Mouse (Mus musculus) erythroblast, adult 5-6 weeks (primary cell): Measurements from ENCODE around the gene Cphx3. TPM values are rescaled to one million over a fixed set of nuclear protein-coding genes. Genes with fewer than 3 reads are reported as not detected.
A peak's percentile ranks its signal among the peaks of the same experiment; 100 is the strongest.
"Not testable (repeated sequence)": the region's sequence is repeated elsewhere in the genome, so short reads cannot be mapped to it uniquely, and the experiment has no call there.

Experiments
- ATAC-seq: replicated peaks from 2 replicates; pipeline ENCODE4 v1.8.0; 2016; ENCODE audit warnings: moderate number of reproducible peaks, mild to moderate bottlenecking, moderate TSS enrichment, inconsistent platforms; ENCODE audit not compliant: poor library complexity, low FRiP score, severe bottlenecking
- total RNA-seq, 2 experiments: library from RNA; stranded (forward) in 1 of 2; stranded (reverse) in 1 of 2; fragments of 150-400 nt in 1 of 2; fragments of 200-764, 138-1000 nt in 1 of 2; gene quantifications; 2 replicates each; pipeline versions ENCODE4 v1.2.3 to v1.2.4; 2015 to 2017; ENCODE audit warnings: low replicate concordance in 2 of 2

The Cphx3 gene
- total RNA-seq, 2 experiments from 2014 or later, result not detected

- not testable (repeated sequence) for ATAC-seq
Measured at GRCm38 (mm10) chr14:26162423-26162822, 80.3 kb downstream of the Cphx3 start.

- ATAC-seq, result not testable (repeated sequence)
Measured at GRCm38 (mm10) chr14:26165266-26165665, 83.2 kb downstream of the Cphx3 start.

- ATAC-seq, result not testable (repeated sequence)
Measured at GRCm38 (mm10) chr14:26173955-26174354, 91.9 kb downstream of the Cphx3 start.

GRCm38 (mm10) chr14:26175028-26175427 is 92.9 kb downstream of the Cphx3 start:
- not testable (repeated sequence) for ATAC-seq

GRCm38 (mm10) chr14:26181660-26182059 is 99.6 kb downstream of the Cphx3 start:
- not testable (repeated sequence) for ATAC-seq

GRCm38 (mm10) chr14:26182380-26182779 is 100.3 kb downstream of the Cphx3 start, which contains the start of gene Plac9b:
TSS of gene Plac9b (minus strand) at chr14:26182480.
- not testable (repeated sequence) for ATAC-seq

- ATAC-seq, result peak; percentile 74
Measured at GRCm38 (mm10) chr14:26186638-26187037, 104.5 kb downstream of the Cphx3 start.

- ATAC-seq, result not testable (repeated sequence)
Measured at GRCm38 (mm10) chr14:26188361-26188760, 106.3 kb downstream of the Cphx3 start.

- ATAC-seq, result not testable (repeated sequence)
Measured at GRCm38 (mm10) chr14:26197851-26198250, 115.8 kb downstream of the Cphx3 start.

- ATAC-seq, result peak; percentile 62
Measured at GRCm38 (mm10) chr14:26206197-26206925, 124.3 kb downstream of the Cphx3 start.

GRCm38 (mm10) chr14:26206926-26207247 is 124.8 kb downstream of the Cphx3 start, which contains the start of gene Tmem254b:
TSS of gene Tmem254b (minus strand) at chr14:26207041.
- ATAC-seq, result peak; percentile 91

- not testable (repeated sequence) for ATAC-seq
Measured at GRCm38 (mm10) chr14:26216233-26217000, 134.3 kb downstream of the Cphx3 start.

- not testable (repeated sequence) for ATAC-seq
Measured at GRCm38 (mm10) chr14:26237183-26237582, 155.1 kb downstream of the Cphx3 start.

GRCm38 (mm10) chr14:26257756-26258617 is 175.9 kb downstream of the Cphx3 start, which contains the start of gene Duxbl3:
TSS of gene Duxbl3 (plus strand) at chr14:26257962.
- not testable (repeated sequence) for ATAC-seq

GRCm38 (mm10) chr14:26258729-26259128 is 176.6 kb downstream of the Cphx3 start:
- not testable (repeated sequence) for ATAC-seq

Other genes starting within 250 kb of the Cphx3 start
- gene Anxa11, start 240.1 kb upstream of the Cphx3 start, total RNA-seq (2015; ENCODE audit: low replicate concordance), result 28.2 and 30.9 TPM in 2 replicates
- 4.3 and 6.8 TPM in 2 replicates for gene Anxa11, start 240.1 kb upstream of the Cphx3 start, total RNA-seq (2017; ENCODE audit: low replicate concordance)
- gene Plac9a, start 179.2 kb upstream of the Cphx3 start, total RNA-seq (2015; ENCODE audit: low replicate concordance), result not detected in 2 replicates
- gene Plac9a, start 179.2 kb upstream of the Cphx3 start, total RNA-seq (2017; ENCODE audit: low replicate concordance), result not detected in 2 replicates
- 1.5 and 1.9 TPM in 2 replicates for gene Tmem254a, start 154.6 kb upstream of the Cphx3 start, total RNA-seq (2015; ENCODE audit: low replicate concordance)
- gene Tmem254a, start 154.6 kb upstream of the Cphx3 start, total RNA-seq (2017; ENCODE audit: low replicate concordance), result not detected in 2 replicates
- not detected in 2 replicates for gene Cphx1, start 144.0 kb upstream of the Cphx3 start, total RNA-seq (2015; ENCODE audit: low replicate concordance)
- 0.17 TPM in 1 of 2 replicates, not detected in the other for gene Cphx1, start 144.0 kb upstream of the Cphx3 start, total RNA-seq (2017; ENCODE audit: low replicate concordance)
- gene Duxbl1, start 103.7 kb upstream of the Cphx3 start, total RNA-seq (2015; ENCODE audit: low replicate concordance), result not detected in 2 replicates
- 0.42 TPM in 1 of 2 replicates, not detected in the other for gene Duxbl1, start 103.7 kb upstream of the Cphx3 start, total RNA-seq (2017; ENCODE audit: low replicate concordance)
- gene Gm9780, start 39.6 kb upstream of the Cphx3 start, total RNA-seq (2015; ENCODE audit: low replicate concordance), result not detected in 2 replicates
- gene Gm9780, start 39.6 kb upstream of the Cphx3 start, total RNA-seq (2017; ENCODE audit: low replicate concordance), result 6.1 TPM in 1 of 2 replicates, not detected in the other
- gene Tmem254c, start 14.9 kb upstream of the Cphx3 start, total RNA-seq (2015; ENCODE audit: low replicate concordance), result 1.2 and 24.5 TPM in 2 replicates
- gene Tmem254c, start 14.9 kb upstream of the Cphx3 start, total RNA-seq (2017; ENCODE audit: low replicate concordance), result 3.3 and 11.2 TPM in 2 replicates
- not detected in 2 replicates for gene Cphx2, start 781 bp upstream of the Cphx3 start, total RNA-seq (2015; ENCODE audit: low replicate concordance)
- not detected in 2 replicates for gene Cphx2, start 781 bp upstream of the Cphx3 start, total RNA-seq (2017; ENCODE audit: low replicate concordance)
- gene Duxbl2, start 36.1 kb downstream of the Cphx3 start, total RNA-seq (2015; ENCODE audit: low replicate concordance), result not detected in 2 replicates
- not detected in 2 replicates for gene Duxbl2, start 36.1 kb downstream of the Cphx3 start, total RNA-seq (2017; ENCODE audit: low replicate concordance)
- gene Plac9b, start 100.2 kb downstream of the Cphx3 start, total RNA-seq (2015; ENCODE audit: low replicate concordance), result 2.3 TPM in 1 of 2 replicates, not detected in the other
- not detected in 2 replicates for gene Plac9b, start 100.2 kb downstream of the Cphx3 start, total RNA-seq (2017; ENCODE audit: low replicate concordance)
- 3.8 TPM in 1 of 2 replicates, not detected in the other for gene Tmem254b, start 124.7 kb downstream of the Cphx3 start, total RNA-seq (2015; ENCODE audit: low replicate concordance)
- not detected in 2 replicates for gene Tmem254b, start 124.7 kb downstream of the Cphx3 start, total RNA-seq (2017; ENCODE audit: low replicate concordance)
- not detected in 2 replicates for gene Duxbl3, start 175.7 kb downstream of the Cphx3 start, total RNA-seq (2015; ENCODE audit: low replicate concordance)
- gene Duxbl3, start 175.7 kb downstream of the Cphx3 start, total RNA-seq (2017; ENCODE audit: low replicate concordance), result not detected in 2 replicates